Mouse (Mus musculus): Measurements from ENCODE around the gene Tor2a. TPM values are rescaled to one million over a fixed set of nuclear protein-coding genes. Genes with fewer than 3 reads are reported as not detected.

Tor2a gene
- 63.2 and 66.3 TPM in 2 replicates for polyA plus RNA-seq (2015; fragmentation: Nextera tagmentation; extraction: Ambion mirVana)

- Histone ChIP-seq H3K27ac (replicated peaks) (peak within 1 kb of the TSS; percentile 92), H3K36me3 (peaks cover 37% of the 10 kb centered on the region), H3K9ac (replicated peaks) (peak within 1 kb of the TSS; percentile 95), H3K4me3 (peak within 1 kb of the TSS; percentile 86), H3K4me2 (replicated peaks) (peak within 1 kb of the TSS; percentile 60), H3K27me3 (no peaks in the 10 kb centered on the region), H3K4me1 (peaks cover 24% of the 10 kb centered on the region), H3K9me3 (no peaks in the 10 kb centered on the region)
- WGBS = under 1% methylated on average over 63 of the region's 66 CpGs
- peak; percentile 94 for ATAC-seq (replicated peaks)
Measured at GRCm38 (mm10) chr2:32757056-32757845, at the start of gene Tor2a. Tor2a (plus strand) TSS chr2:32757234.

GRCm38 (mm10) chr2:32708643-32709042 lies 48.4 kb upstream of the Tor2a start:
- ATAC-seq (replicated peaks) = no peak
- Histone ChIP-seq H3K27ac (replicated peaks) (no peak overlapping the region), H3K4me3 (no peak overlapping the region), H3K4me1 (peaks cover 14% of the 10 kb centered on the region), H3K4me2 (replicated peaks) (no peak overlapping the region), H3K27me3 (no peaks in the 10 kb centered on the region), H3K9ac (replicated peaks) (no peak overlapping the region), H3K9me3 (no peaks in the 10 kb centered on the region), H3K36me3 (peaks cover 66% of the 10 kb centered on the region)
- WGBS = 27% methylated on average over 3 of the region's 3 CpGs

DNA sequence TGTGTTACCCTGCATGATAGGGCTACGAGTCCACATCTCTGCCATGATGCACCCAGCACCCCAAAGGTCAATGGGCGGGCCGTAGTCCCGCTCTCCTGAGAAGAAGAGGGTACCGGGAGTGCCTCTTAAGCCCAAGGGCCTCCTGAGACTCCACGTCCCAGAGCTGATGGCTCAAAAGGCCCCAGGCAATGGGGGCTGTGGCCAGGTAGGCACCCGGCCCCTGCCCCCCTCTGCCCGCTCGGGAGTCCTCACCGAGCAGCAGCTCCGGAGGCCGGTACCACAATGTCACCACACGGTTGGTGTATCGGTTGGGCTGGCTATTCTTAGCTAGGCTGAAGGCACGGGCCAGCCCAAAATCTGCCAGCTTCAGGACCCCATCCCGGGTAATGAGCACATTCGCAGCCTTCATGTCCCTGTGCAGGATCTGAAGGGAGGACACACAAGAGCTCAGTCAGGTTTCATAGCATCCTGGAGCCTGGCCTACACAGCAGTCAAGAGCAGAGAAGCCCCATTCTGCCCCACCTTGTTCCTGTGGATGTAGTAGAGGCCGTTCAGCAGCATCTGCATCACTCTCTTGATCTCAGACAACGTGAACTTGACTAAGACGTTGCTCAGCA lies 47.4 kb upstream of the Tor2a start:
- ATAC-seq (replicated peaks) = no peak
- Histone ChIP-seq H3K27me3 (no peaks in the 10 kb centered on the region), H3K36me3 (peaks cover 57% of the 10 kb centered on the region), H3K9me3 (no peaks in the 10 kb centered on the region), H3K27ac (replicated peaks) (no peak overlapping the region), H3K4me2 (replicated peaks) (no peak overlapping the region), H3K9ac (replicated peaks) (no peak overlapping the region), H3K4me3 (no peak overlapping the region), H3K4me1 (peaks cover 21% of the 10 kb centered on the region)
- WGBS = 90% methylated on average over 20 of the region's 20 CpGs

GRCm38 (mm10) chr2:32710425-32710824 lies 46.6 kb upstream of the Tor2a start:
- Histone ChIP-seq H3K4me1 (peaks cover 21% of the 10 kb centered on the region), H3K27ac (replicated peaks) (no peak overlapping the region), H3K36me3 (peaks cover 50% of the 10 kb centered on the region), H3K27me3 (no peaks in the 10 kb centered on the region), H3K4me3 (no peak overlapping the region), H3K9me3 (no peaks in the 10 kb centered on the region), H3K9ac (replicated peaks) (no peak overlapping the region), H3K4me2 (replicated peaks) (no peak overlapping the region)
- 91% methylated on average over 5 of the region's 5 CpGs for WGBS
- ATAC-seq (replicated peaks) = no peak

- H3K27ac ChIP-seq (replicated peaks) = peak overlapping the region; percentile 100; the same call in 1 of the 2 replicates
- peaks cover 39% of the 10 kb centered on the region for H3K36me3 ChIP-seq
- H3K9ac ChIP-seq (replicated peaks) = peak overlapping the region; percentile 92
- no peak for ATAC-seq (replicated peaks)
- H3K4me1 ChIP-seq = peaks cover 21% of the 10 kb centered on the region
- H3K9me3 ChIP-seq = no peaks in the 10 kb centered on the region
- no peaks in the 10 kb centered on the region for H3K27me3 ChIP-seq
- peak overlapping the region; percentile 96 for H3K4me2 ChIP-seq (replicated peaks)
- WGBS = 27% methylated on average over 9 of the region's 9 CpGs
- peak overlapping the region; percentile 99 for H3K4me3 ChIP-seq
Measured at GRCm38 (mm10) chr2:32711301-32712056, 45.6 kb upstream of the Tor2a start.

DNA sequence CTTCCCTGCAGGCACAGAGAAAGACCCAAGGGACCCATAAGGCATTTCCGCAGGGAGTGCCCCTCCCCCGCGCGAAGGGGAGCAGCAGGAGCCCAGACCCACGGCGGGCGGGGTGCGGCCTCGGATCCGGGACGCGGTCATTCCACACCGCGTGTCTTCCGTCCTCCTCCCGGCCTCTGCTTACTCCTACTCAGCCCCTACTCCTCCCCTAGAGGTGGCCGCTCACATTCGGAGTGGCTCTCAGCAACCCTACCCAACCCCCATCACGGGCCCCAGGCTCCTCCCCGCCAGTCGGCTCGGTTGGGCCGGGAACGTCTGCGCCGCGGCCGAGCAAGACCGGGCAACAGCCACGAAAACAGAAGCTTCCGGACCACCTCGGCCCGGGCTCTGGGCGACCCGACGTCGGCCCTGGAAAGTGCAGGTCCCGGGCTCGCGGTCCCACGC lies 44.9 kb upstream of the Tor2a start:
- peak overlapping the region; percentile 96 for H3K4me2 ChIP-seq (replicated peaks)
- H3K36me3 ChIP-seq = peaks cover 33% of the 10 kb centered on the region
- H3K9me3 ChIP-seq = no peaks in the 10 kb centered on the region
- peaks cover 21% of the 10 kb centered on the region for H3K4me1 ChIP-seq
- no peaks in the 10 kb centered on the region for H3K27me3 ChIP-seq
- peak; percentile 16 for ATAC-seq (replicated peaks)
- peak overlapping the region; percentile 100 for H3K27ac ChIP-seq (replicated peaks)
- peak overlapping the region; percentile 92 for H3K9ac ChIP-seq (replicated peaks)
- under 1% methylated on average over 41 of the region's 41 CpGs for WGBS
- H3K4me3 ChIP-seq = peak overlapping the region; percentile 99

- peak overlapping the region; percentile 92 for H3K9ac ChIP-seq (replicated peaks)
- H3K27me3 ChIP-seq = no peaks in the 10 kb centered on the region
- H3K4me3 ChIP-seq = peak overlapping the region; percentile 99
- H3K27ac ChIP-seq (replicated peaks) = peak overlapping the region; percentile 100
- H3K9me3 ChIP-seq = no peaks in the 10 kb centered on the region
- under 1% methylated on average over 35 of the region's 44 CpGs for WGBS
- peaks cover 21% of the 10 kb centered on the region for H3K4me1 ChIP-seq
- peak overlapping the region; percentile 96 for H3K4me2 ChIP-seq (replicated peaks)
- peaks cover 30% of the 10 kb centered on the region for H3K36me3 ChIP-seq
- peak; percentile 90 for ATAC-seq (replicated peaks)
Measured at GRCm38 (mm10) chr2:32712586-32712933, 44.5 kb upstream of the Tor2a start.

DNA sequence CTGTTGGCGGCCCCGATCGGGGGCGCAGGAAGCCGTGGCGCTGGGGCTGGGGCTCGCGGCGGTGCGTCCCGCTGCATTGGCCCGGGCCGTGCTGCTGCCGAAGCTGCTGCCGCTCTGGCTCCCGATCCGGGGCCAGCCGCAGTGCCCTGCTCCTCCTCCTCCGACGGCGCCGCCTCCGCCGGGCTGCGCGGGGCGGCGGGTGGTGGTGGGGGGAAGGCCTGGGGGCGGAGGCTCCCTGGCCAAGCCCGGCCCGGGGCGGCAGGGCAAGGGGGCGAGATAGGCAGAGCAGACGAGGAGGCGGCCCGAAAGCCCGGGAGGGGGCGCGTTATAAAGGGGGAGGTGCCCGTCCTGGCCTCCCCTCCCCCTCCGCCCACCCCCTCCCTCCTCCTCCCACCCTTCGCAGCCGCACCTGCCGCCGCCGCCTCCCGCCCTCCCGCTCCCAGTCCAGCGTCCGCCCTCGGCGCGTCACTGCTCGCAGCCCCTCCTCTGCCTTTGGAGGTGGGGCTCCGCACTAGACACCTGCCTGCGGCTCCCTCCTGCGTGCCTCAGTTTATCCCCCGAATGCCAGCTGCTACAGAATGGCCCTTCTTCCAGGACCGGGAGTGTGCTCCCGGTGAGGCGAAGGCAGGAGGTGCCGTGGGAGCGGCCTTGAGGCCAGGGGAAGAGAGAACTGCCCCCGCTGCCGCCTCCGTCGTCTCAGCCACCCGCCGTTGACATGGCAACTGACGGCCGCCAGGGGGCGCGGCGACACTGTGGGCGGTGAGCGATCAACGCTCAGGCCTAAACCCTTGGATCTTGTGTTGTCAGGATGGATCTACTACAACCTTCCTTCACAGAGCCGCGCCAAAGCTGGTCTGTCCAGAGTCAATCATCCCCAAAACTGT lies 43.9 kb upstream of the Tor2a start, which contains the start of gene Cdk9:
TSS of gene Cdk9 (minus strand) at position 143 of the 884 bp plus-strand sequence.
- H3K4me2 ChIP-seq (replicated peaks) = peak within 1 kb of the TSS; percentile 96
- H3K36me3 ChIP-seq = peaks cover 24% of the 10 kb centered on the region
- H3K9ac ChIP-seq (replicated peaks) = peak within 1 kb of the TSS; percentile 92
- peaks cover 21% of the 10 kb centered on the region for H3K4me1 ChIP-seq
- no peaks in the 10 kb centered on the region for H3K9me3 ChIP-seq
- no peaks in the 10 kb centered on the region for H3K27me3 ChIP-seq
- under 1% methylated on average over 60 of the region's 79 CpGs for WGBS
- ATAC-seq (replicated peaks) = peak; percentile 87
- peak within 1 kb of the TSS; percentile 100 for H3K27ac ChIP-seq (replicated peaks)
- H3K4me3 ChIP-seq = peak within 1 kb of the TSS; percentile 99

GRCm38 (mm10) chr2:32714117-32714986 lies 42.7 kb upstream of the Tor2a start:
- WGBS = 67% methylated on average over 11 of the region's 11 CpGs
- H3K36me3 ChIP-seq = peaks cover 14% of the 10 kb centered on the region
- H3K27me3 ChIP-seq = no peaks in the 10 kb centered on the region
- H3K9me3 ChIP-seq = no peaks in the 10 kb centered on the region
- peak overlapping the region; percentile 96; the same call in 1 of the 2 replicates for H3K4me2 ChIP-seq (replicated peaks)
- H3K9ac ChIP-seq (replicated peaks) = peak overlapping the region; percentile 92; the same call in 1 of the 2 replicates
- ATAC-seq (replicated peaks) = no peak
- H3K4me1 ChIP-seq = peaks cover 25% of the 10 kb centered on the region
- H3K27ac ChIP-seq (replicated peaks) = peak overlapping the region; percentile 100
- no peak overlapping the region for H3K4me3 ChIP-seq

DNA sequence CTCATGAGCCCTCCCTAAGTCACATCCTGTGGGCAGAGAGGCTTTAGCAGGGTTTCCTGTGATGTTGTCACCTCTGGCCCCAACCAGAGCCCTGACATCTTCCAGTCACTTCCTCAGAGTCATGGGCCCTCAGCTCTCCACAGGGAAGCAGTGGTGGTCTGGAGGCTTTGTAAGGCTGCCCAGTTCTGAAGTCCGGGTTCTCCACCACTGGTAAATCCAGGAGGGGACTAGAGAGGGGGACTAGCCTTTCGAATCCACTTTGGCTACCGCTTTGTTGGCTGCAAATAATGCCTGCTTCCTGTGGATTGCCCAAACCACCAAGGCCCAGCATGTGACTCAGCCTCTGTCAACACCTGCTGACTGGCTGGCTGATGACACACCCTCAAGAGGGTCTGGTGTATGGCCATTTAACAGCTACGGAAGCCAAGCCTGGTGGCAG lies 42.0 kb upstream of the Tor2a start:
- Histone ChIP-seq H3K9me3 (no peaks in the 10 kb centered on the region), H3K27me3 (no peaks in the 10 kb centered on the region), H3K27ac (replicated peaks) (no peak overlapping the region), H3K4me3 (no peak overlapping the region), H3K4me2 (replicated peaks) (no peak overlapping the region), H3K36me3 (peaks cover 7% of the 10 kb centered on the region), H3K4me1 (peaks cover 25% of the 10 kb centered on the region), H3K9ac (replicated peaks) (no peak overlapping the region)
- ATAC-seq (replicated peaks) = no peak
- 78% methylated on average over 4 of the region's 4 CpGs for WGBS
